Mouse (Mus musculus): ENCODE data around the gene Nop14.
"Not testable (repeated sequence)": the region's sequence is repeated elsewhere in the genome, so short reads cannot be mapped to it uniquely, and the experiment has no call there.

The Nop14 gene

GRCm38 (mm10) chr5:34632996-34633395, 27.0 kb downstream of the Nop14 start:
- DNase-seq (ENCODE audit: low read depth, low spot score), result no peak

- DNase-seq (ENCODE audit: low read depth, low spot score), result no peak
Measured at GRCm38 (mm10) chr5:34609966-34610365, 50.0 kb downstream of the Nop14 start.

- DNase-seq (ENCODE audit: low read depth, low spot score), result no peak
Measured at GRCm38 (mm10) chr5:34608226-34608625, 51.7 kb downstream of the Nop14 start.

DNA sequence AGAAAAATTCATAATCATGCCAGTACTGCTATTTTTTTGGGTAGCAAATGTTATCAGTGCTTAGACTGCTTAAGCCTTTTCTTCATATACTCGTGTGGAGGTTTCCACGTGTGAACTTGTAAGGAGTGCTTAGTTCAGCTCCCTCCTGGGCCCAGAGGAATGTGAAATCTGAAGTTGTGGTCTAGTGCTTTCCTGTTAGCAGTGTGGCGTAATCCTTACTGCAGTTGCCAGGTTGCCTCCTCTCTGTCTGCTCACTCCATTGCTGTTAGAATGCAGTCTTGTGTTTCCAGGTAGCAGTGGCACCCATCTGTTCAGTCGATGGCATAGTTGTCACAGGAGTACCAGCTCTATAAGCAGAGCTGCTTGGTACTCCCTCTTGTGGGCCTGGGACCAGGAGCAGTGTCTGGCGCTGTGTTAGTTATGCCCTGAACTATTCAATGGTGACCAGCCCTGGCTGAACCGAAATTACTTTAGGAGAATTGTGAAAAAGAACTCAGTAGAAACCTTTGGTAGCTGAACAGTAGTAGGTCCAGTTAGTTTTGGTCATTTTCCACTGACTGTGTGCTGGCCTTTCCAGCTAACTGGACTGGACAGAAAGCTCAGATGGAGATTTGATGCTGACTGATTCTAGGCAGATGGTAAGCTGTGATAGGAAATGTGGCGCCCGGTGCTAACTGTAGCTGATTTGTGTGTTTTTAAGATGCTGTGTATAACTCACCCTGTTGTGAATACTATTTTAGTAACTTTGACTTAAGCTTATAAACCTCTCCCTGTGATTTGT, 52.7 kb downstream of the Nop14 start:
- no peak for DNase-seq (ENCODE audit: low read depth, low spot score)

GRCm38 (mm10) chr5:34604576-34604975, 55.4 kb downstream of the Nop14 start:
- DNase-seq (ENCODE audit: low read depth, low spot score), result no peak

- DNase-seq (ENCODE audit: low read depth, low spot score), result no peak
Measured at GRCm38 (mm10) chr5:34593202-34593727, 66.7 kb downstream of the Nop14 start.

DNA sequence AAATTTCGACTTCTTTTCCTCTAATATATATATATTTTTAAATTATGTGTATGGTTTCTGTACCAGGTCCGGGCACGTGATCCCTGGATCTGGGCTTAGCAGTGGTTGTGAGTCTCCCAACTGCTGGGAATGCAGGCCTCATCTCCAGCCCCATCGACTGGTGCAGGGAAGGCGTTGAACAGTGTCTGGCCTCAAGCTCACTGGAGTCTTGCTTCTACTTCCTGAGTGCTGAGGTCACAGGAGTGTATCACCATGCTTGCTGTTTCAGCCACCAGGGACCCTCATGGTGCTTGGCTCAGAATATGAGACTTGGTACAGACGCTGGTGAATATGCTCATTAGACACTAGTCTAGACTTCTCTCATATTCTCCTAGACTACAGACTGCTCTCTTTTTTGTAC, 67.3 kb downstream of the Nop14 start:
- DNase-seq (ENCODE audit: low read depth, low spot score), result no peak

GRCm38 (mm10) chr5:34592224-34592623, 67.7 kb downstream of the Nop14 start:
- DNase-seq (ENCODE audit: low read depth, low spot score), result not testable (repeated sequence)

DNA sequence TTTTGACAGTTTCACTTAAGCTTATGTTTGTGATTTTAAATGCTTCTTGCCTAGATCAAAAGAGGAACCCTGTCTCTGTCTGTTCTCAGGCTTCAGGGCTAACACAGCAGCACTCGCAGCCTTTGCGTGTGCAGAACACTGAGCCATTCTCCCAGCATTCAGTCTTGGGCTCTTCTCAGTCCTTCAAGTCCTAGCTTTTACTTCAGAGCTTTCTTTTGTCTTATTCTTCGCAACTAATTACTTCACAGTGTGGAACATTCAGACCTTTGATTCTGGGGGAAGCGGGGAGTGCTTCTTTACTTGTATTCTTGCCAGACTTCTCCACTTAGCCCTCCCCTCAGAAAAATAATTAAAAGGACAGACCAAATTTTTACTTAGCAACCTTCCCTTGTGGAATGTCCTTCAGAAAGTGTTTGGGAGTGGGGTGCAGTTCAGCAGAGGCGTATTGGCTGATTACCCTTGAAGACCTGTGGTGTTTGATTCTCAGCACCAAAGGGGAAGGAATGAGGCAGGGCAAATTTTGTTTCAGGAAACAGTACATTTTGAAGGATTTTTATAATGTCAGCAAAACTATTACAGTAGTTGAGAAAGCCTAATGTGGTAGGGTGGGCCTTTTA, 68.5 kb downstream of the Nop14 start:
- DNase-seq (ENCODE audit: low read depth, low spot score), result no peak

DNA sequence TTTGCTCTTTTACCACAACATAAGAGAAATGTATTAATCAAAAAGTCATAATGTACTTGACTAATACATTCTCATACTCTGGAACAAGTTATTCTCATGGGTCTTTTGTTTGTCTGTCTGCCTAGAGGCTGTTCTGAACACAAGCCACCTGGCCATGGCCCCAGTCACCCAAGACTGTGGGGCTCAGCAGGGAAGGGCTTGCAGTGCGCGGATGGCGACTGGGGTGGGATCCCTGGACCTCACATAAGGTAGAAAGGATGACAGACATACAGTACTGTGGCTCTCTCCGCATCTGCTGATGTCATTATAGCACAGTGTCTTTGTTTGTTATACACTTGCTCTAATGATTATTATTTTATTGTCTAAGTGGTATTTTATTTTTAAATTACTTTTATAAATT, 69.2 kb downstream of the Nop14 start:
- no peak for DNase-seq (ENCODE audit: low read depth, low spot score)

DNA sequence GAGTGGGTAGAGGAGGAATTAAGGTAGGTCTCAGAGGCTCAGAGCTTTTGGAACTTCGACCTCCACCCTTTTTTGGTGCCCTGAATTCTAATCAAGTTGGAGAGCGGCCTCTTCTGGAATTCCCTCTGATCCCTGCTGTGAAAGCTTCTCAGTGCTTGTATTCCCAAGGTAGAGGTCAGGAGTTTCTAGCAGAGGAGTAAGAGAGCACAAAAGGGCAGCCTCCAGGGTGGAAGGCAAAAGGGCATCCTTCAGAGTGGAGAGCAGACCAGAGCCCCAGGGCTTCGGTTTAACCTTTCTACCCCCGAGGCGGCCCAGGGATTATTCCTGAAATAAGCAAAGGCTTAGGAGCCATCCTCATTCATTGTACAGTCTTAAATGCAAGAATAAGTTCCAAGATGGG, 69.9 kb downstream of the Nop14 start:
- DNase-seq (ENCODE audit: low read depth, low spot score), result no peak

Data from forelimb bud, embryonic 11.5 days (tissue).